Mouse (Mus musculus): ENCODE results near the gene Mn1. TPM values are rescaled to one million over a fixed set of nuclear protein-coding genes. Genes with fewer than 3 reads are reported as not detected.

Mn1 gene
- polyA plus RNA-seq, 1 experiment from 2014 or later: 53.0 TPM

GRCm38 (mm10) chr5:111443636-111444035 lies 26.5 kb downstream of the Mn1 start:
- DNase-seq (ENCODE audit: low spot score): no peak
- H3K36me3 ChIP-seq: peaks cover 88% of the 10 kb centered on the region
- 94% methylated on average over 3 of the region's 3 CpGs for WGBS
- H3K9me3 ChIP-seq (replicated peaks): no peaks in the 10 kb centered on the region
- H3K27me3 ChIP-seq (ENCODE audit: low read depth, poor library complexity, severe bottlenecking): no peaks in the 10 kb centered on the region
- H3K4me3 ChIP-seq: no peak overlapping the region
- H3K27ac ChIP-seq (replicated peaks): no peak overlapping the region
- peaks cover 96% of the 10 kb centered on the region for H3K4me1 ChIP-seq

GRCm38 (mm10) chr5:111444361-111444760 lies 27.2 kb downstream of the Mn1 start:
- H3K36me3 ChIP-seq: peaks cover 88% of the 10 kb centered on the region

GRCm38 (mm10) chr5:111446652-111447051 lies 29.5 kb downstream of the Mn1 start:
- WGBS: 13% methylated on average over 7 of the region's 7 CpGs

More at GRCm38 (mm10) chr5:111444361-111444760, 27.2 kb downstream of the Mn1 start:
- H3K27ac ChIP-seq (replicated peaks): peak overlapping the region; percentile 71
- no peaks in the 10 kb centered on the region for H3K27me3 ChIP-seq (ENCODE audit: low read depth, poor library complexity, severe bottlenecking)
- no peak overlapping the region for H3K4me3 ChIP-seq
- H3K4me1 ChIP-seq: peaks cover 97% of the 10 kb centered on the region
- no peaks in the 10 kb centered on the region for H3K9me3 ChIP-seq (replicated peaks)
- no peak for DNase-seq (ENCODE audit: low spot score)
- WGBS: 87% methylated on average over 4 of the region's 4 CpGs

GRCm38 (mm10) chr5:111449700-111450099 lies 32.5 kb downstream of the Mn1 start:
- 64% methylated on average over 8 of the region's 8 CpGs for WGBS
- no peak overlapping the region for H3K4me3 ChIP-seq
- peaks cover 69% of the 10 kb centered on the region for H3K4me1 ChIP-seq
- peak overlapping the region; percentile 70 for H3K27ac ChIP-seq (replicated peaks)
- H3K9me3 ChIP-seq (replicated peaks): no peaks in the 10 kb centered on the region
- no peaks in the 10 kb centered on the region for H3K27me3 ChIP-seq (ENCODE audit: low read depth, poor library complexity, severe bottlenecking)
- peaks cover 89% of the 10 kb centered on the region for H3K36me3 ChIP-seq
- no peak for DNase-seq (ENCODE audit: low spot score)

More at GRCm38 (mm10) chr5:111446652-111447051, 29.5 kb downstream of the Mn1 start:
- peaks cover 92% of the 10 kb centered on the region for H3K4me1 ChIP-seq
- peaks cover 88% of the 10 kb centered on the region for H3K36me3 ChIP-seq
- H3K27ac ChIP-seq (replicated peaks): peak overlapping the region; percentile 83
- H3K4me3 ChIP-seq: peak overlapping the region; percentile 33; the same call in 1 of the 2 replicates
- peak; percentile 82 for DNase-seq (ENCODE audit: low spot score)
- H3K9me3 ChIP-seq (replicated peaks): no peaks in the 10 kb centered on the region
- no peaks in the 10 kb centered on the region for H3K27me3 ChIP-seq (ENCODE audit: low read depth, poor library complexity, severe bottlenecking)

- no peaks in the 10 kb centered on the region for H3K27me3 ChIP-seq (ENCODE audit: low read depth, poor library complexity, severe bottlenecking)
- DNase-seq (ENCODE audit: low spot score): no peak
- H3K27ac ChIP-seq (replicated peaks): no peak overlapping the region
- no peak overlapping the region for H3K4me3 ChIP-seq
- H3K9me3 ChIP-seq (replicated peaks): no peaks in the 10 kb centered on the region
- peaks cover 32% of the 10 kb centered on the region for H3K4me1 ChIP-seq
- H3K36me3 ChIP-seq: peaks cover 100% of the 10 kb centered on the region
- WGBS: 94% methylated on average over 5 of the region's 5 CpGs
Observed at GRCm38 (mm10) chr5:111454240-111454639, 37.1 kb downstream of the Mn1 start.

- Histone ChIP-seq H3K4me3 (no peak overlapping the region), H3K4me1 (peaks cover 30% of the 10 kb centered on the region), H3K27me3 (ENCODE audit: low read depth, poor library complexity, severe bottlenecking) (no peaks in the 10 kb centered on the region), H3K36me3 (peaks cover 96% of the 10 kb centered on the region), H3K27ac (replicated peaks) (no peak overlapping the region; the same call in 1 of the 2 replicates), H3K9me3 (replicated peaks) (no peaks in the 10 kb centered on the region)
- 94% methylated on average over 6 of the region's 6 CpGs for WGBS
- DNase-seq (ENCODE audit: low spot score): no peak
Observed at GRCm38 (mm10) chr5:111454876-111455275, 37.7 kb downstream of the Mn1 start.

- H3K9me3 ChIP-seq (replicated peaks): no peaks in the 10 kb centered on the region
- no peak overlapping the region for H3K27ac ChIP-seq (replicated peaks)
- no peak for DNase-seq (ENCODE audit: low spot score)
- H3K27me3 ChIP-seq (ENCODE audit: low read depth, poor library complexity, severe bottlenecking): no peaks in the 10 kb centered on the region
- no peak overlapping the region for H3K4me3 ChIP-seq
- 87% methylated on average over 6 of the region's 6 CpGs for WGBS
- H3K4me1 ChIP-seq: peaks cover 27% of the 10 kb centered on the region
- H3K36me3 ChIP-seq: peaks cover 58% of the 10 kb centered on the region
Observed at GRCm38 (mm10) chr5:111458675-111459074, 41.5 kb downstream of the Mn1 start.

- H3K9me3 ChIP-seq (replicated peaks): peaks cover 4% of the 10 kb centered on the region; the same call in 1 of the 2 replicates
- DNase-seq (ENCODE audit: low spot score): peak; percentile 34
- H3K36me3 ChIP-seq: no peaks in the 10 kb centered on the region
- H3K27me3 ChIP-seq (ENCODE audit: low read depth, poor library complexity, severe bottlenecking): no peaks in the 10 kb centered on the region
- H3K4me1 ChIP-seq: peaks cover 16% of the 10 kb centered on the region
- 70% methylated on average over 11 of the region's 11 CpGs for WGBS
- H3K27ac ChIP-seq (replicated peaks): peak overlapping the region; percentile 80
- no peak overlapping the region for H3K4me3 ChIP-seq
Observed at GRCm38 (mm10) chr5:111465811-111466299, 48.7 kb downstream of the Mn1 start.

- no peak for DNase-seq (ENCODE audit: low spot score)
- Histone ChIP-seq H3K27me3 (ENCODE audit: low read depth, poor library complexity, severe bottlenecking) (no peaks in the 10 kb centered on the region), H3K4me1 (peaks cover 10% of the 10 kb centered on the region), H3K27ac (replicated peaks) (peak overlapping the region; percentile 80), H3K4me3 (no peak overlapping the region), H3K9me3 (replicated peaks) (peaks cover 4% of the 10 kb centered on the region; the same call in 1 of the 2 replicates), H3K36me3 (no peaks in the 10 kb centered on the region)
- WGBS: 88% methylated on average over 9 of the region's 9 CpGs
Observed at GRCm38 (mm10) chr5:111466429-111466828, 49.3 kb downstream of the Mn1 start.

GRCm38 (mm10) chr5:111467699-111468098 lies 50.5 kb downstream of the Mn1 start:
- DNase-seq (ENCODE audit: low spot score): no peak
- Histone ChIP-seq H3K4me3 (no peak overlapping the region), H3K9me3 (replicated peaks) (peaks cover 4% of the 10 kb centered on the region; the same call in 1 of the 2 replicates), H3K36me3 (no peaks in the 10 kb centered on the region), H3K4me1 (peaks cover 10% of the 10 kb centered on the region), H3K27ac (replicated peaks) (no peak overlapping the region), H3K27me3 (ENCODE audit: low read depth, poor library complexity, severe bottlenecking) (no peaks in the 10 kb centered on the region)
- WGBS: 89% methylated on average over 5 of the region's 5 CpGs

GRCm38 (mm10) chr5:111469195-111469882 lies 52.2 kb downstream of the Mn1 start:
- Histone ChIP-seq H3K4me3 (no peak overlapping the region), H3K4me1 (peaks cover 18% of the 10 kb centered on the region), H3K36me3 (no peaks in the 10 kb centered on the region), H3K27me3 (ENCODE audit: low read depth, poor library complexity, severe bottlenecking) (no peaks in the 10 kb centered on the region), H3K27ac (replicated peaks) (no peak overlapping the region), H3K9me3 (replicated peaks) (peaks cover 4% of the 10 kb centered on the region; the same call in 1 of the 2 replicates)
- WGBS: 78% methylated on average over 7 of the region's 7 CpGs
- DNase-seq (ENCODE audit: low spot score): no peak

- Histone ChIP-seq H3K4me3 (no peak overlapping the region), H3K36me3 (no peaks in the 10 kb centered on the region), H3K27ac (replicated peaks) (no peak overlapping the region), H3K4me1 (peaks cover 21% of the 10 kb centered on the region), H3K9me3 (replicated peaks) (no peaks in the 10 kb centered on the region), H3K27me3 (ENCODE audit: low read depth, poor library complexity, severe bottlenecking) (no peaks in the 10 kb centered on the region)
- 86% methylated on average over 4 of the region's 4 CpGs for WGBS
- DNase-seq (ENCODE audit: low spot score): no peak
Observed at GRCm38 (mm10) chr5:111470875-111471274, 53.7 kb downstream of the Mn1 start.

GRCm38 (mm10) chr5:111473425-111473824 lies 56.3 kb downstream of the Mn1 start:
- DNase-seq (ENCODE audit: low spot score): no peak
- peaks cover 18% of the 10 kb centered on the region for H3K4me1 ChIP-seq
- WGBS: 86% methylated on average over 11 of the region's 11 CpGs
- no peak overlapping the region for H3K4me3 ChIP-seq
- H3K36me3 ChIP-seq: no peaks in the 10 kb centered on the region
- H3K9me3 ChIP-seq (replicated peaks): no peaks in the 10 kb centered on the region
- peak overlapping the region; percentile 33; the same call in 1 of the 2 replicates for H3K27ac ChIP-seq (replicated peaks)
- no peaks in the 10 kb centered on the region for H3K27me3 ChIP-seq (ENCODE audit: low read depth, poor library complexity, severe bottlenecking)

Measured in midbrain, embryonic 10.5 days (tissue).